Mouse (Mus musculus) thymus, postnatal 10 days (tissue): Measurements from ENCODE around the gene Nphs2.
"Not testable (repeated sequence)": the region's sequence is repeated elsewhere in the genome, so short reads cannot be mapped to it uniquely, and the experiment has no call there.

Experiments used
- DNase-seq, 2 experiments: peaks; one replicate each; pipeline ENCODE4 v3.0.0; 2021; ENCODE audit warnings: low spot score in 2 of 2

Nphs2 gene

GRCm38 (mm10) chr1:156310630-156311029 lies at the start of gene Nphs2:
TSS of gene Nphs2 (plus strand) at chr1:156310727.
- peak in 1 of 2 experiments; percentile 23 for DNase-seq

- DNase-seq, result peak; percentile 43 to 67
Observed at GRCm38 (mm10) chr1:156263352-156263751, 47.2 kb upstream of the Nphs2 start.

GRCm38 (mm10) chr1:156263946-156264345 lies 46.6 kb upstream of the Nphs2 start:
- no peak for DNase-seq

GRCm38 (mm10) chr1:156268546-156268945 lies 42.0 kb upstream of the Nphs2 start:
- not testable (repeated sequence) for DNase-seq

- DNase-seq, result no peak
Observed at GRCm38 (mm10) chr1:156270471-156270870, 40.1 kb upstream of the Nphs2 start.

- DNase-seq, result no peak
Observed at GRCm38 (mm10) chr1:156271654-156272053, 38.9 kb upstream of the Nphs2 start.

GRCm38 (mm10) chr1:156273647-156274046 lies 36.9 kb upstream of the Nphs2 start:
- DNase-seq, result no peak

- peak; percentile 43 to 51 for DNase-seq
Observed at GRCm38 (mm10) chr1:156280131-156280530, 30.4 kb upstream of the Nphs2 start.

- DNase-seq, result no peak
Observed at GRCm38 (mm10) chr1:156284207-156284606, 26.3 kb upstream of the Nphs2 start.

- DNase-seq, result no peak
Observed at GRCm38 (mm10) chr1:156284851-156285540, 25.5 kb upstream of the Nphs2 start.

GRCm38 (mm10) chr1:156285541-156285896 lies 25.0 kb upstream of the Nphs2 start:
- no peak for DNase-seq

GRCm38 (mm10) chr1:156288556-156289221 lies 21.8 kb upstream of the Nphs2 start:
- no peak for DNase-seq

- DNase-seq, result not testable (repeated sequence)
Observed at GRCm38 (mm10) chr1:156289222-156289587, 21.3 kb upstream of the Nphs2 start.

- DNase-seq, result no peak
Observed at GRCm38 (mm10) chr1:156290016-156290415, 20.5 kb upstream of the Nphs2 start.

- peak; percentile 52 to 56 for DNase-seq
Observed at GRCm38 (mm10) chr1:156302911-156303749, 7.4 kb upstream of the Nphs2 start, which contains the start of gene Tdrd5. TSS of gene Tdrd5 (minus strand) at chr1:156303664.

GRCm38 (mm10) chr1:156308595-156308994 lies 1.9 kb upstream of the Nphs2 start:
- no peak for DNase-seq

- no peak for DNase-seq
Observed at GRCm38 (mm10) chr1:156323126-156323525, 12.6 kb downstream of the Nphs2 start.

GRCm38 (mm10) chr1:156340847-156341246 lies 30.3 kb downstream of the Nphs2 start:
- no peak for DNase-seq

GRCm38 (mm10) chr1:156344433-156344832 lies 33.9 kb downstream of the Nphs2 start:
- DNase-seq, result no peak

- no peak for DNase-seq
Observed at GRCm38 (mm10) chr1:156345633-156346032, 35.1 kb downstream of the Nphs2 start.

- DNase-seq, result no peak
Observed at GRCm38 (mm10) chr1:156349031-156349430, 38.5 kb downstream of the Nphs2 start.

- DNase-seq, result peak; percentile 29 to 31
Observed at GRCm38 (mm10) chr1:156350441-156350840, 39.9 kb downstream of the Nphs2 start.
